Mouse (Mus musculus): ENCODE measurements around the gene Cnr2. TPM values are rescaled to one million over a fixed set of nuclear protein-coding genes. Genes with fewer than 3 reads are reported as not detected.

Gene Cnr2
- total and polyA plus RNA-seq, 2 experiments = 2.1 to 3.0 TPM

- 22% methylated on average over 6 of the region's 6 CpGs for WGBS
- Histone ChIP-seq H3K79me2 (ENCODE audit: control insufficient read depth, insufficient read depth, low read length) (peaks cover 8% of the 10 kb centered on the region; the same call in 1 of the 2 replicates), H3K4me3 (ENCODE audit: insufficient read depth, low read depth, low read length) (no peak overlapping the region), H3K27me3 (ENCODE audit: control insufficient read depth, insufficient read depth, low read length) (no peaks in the 10 kb centered on the region), H3K4me1 (ENCODE audit: control insufficient read depth, insufficient read depth, low read length) (peaks cover 26% of the 10 kb centered on the region), H3K27ac (replicated peaks; ENCODE audit: insufficient read depth, low read depth, low read length) (no peak overlapping the region), H3K36me3 (ENCODE audit: control insufficient read depth, insufficient read depth, low read length) (peaks cover 4% of the 10 kb centered on the region; the same call in 1 of the 2 replicates), H3K9ac (ENCODE audit: low read depth, low read length) (no peak overlapping the region)
- TF ChIP-seq CTCF (IDR thresholded peaks at IDR 0.05; ENCODE audit: low read depth, low read length) = no peak
- no peak for TF ChIP-seq POLR2A (IDR thresholded peaks at IDR 0.05; ENCODE audit: extremely low read depth, insufficient read depth, low read length)
- DNase-seq (ENCODE audit: extremely low read depth, low read depth, low spot score) = peak; percentile 63
Observed at GRCm38 (mm10) chr4:135949911-135950310, 54.7 kb downstream of the Cnr2 start.

- H3K27ac ChIP-seq (replicated peaks; ENCODE audit: insufficient read depth, low read depth, low read length) = no peak overlapping the region
- no peak overlapping the region for H3K4me3 ChIP-seq (ENCODE audit: insufficient read depth, low read depth, low read length)
Observed at GRCm38 (mm10) chr4:135950365-135950764, 55.2 kb downstream of the Cnr2 start.

DNA sequence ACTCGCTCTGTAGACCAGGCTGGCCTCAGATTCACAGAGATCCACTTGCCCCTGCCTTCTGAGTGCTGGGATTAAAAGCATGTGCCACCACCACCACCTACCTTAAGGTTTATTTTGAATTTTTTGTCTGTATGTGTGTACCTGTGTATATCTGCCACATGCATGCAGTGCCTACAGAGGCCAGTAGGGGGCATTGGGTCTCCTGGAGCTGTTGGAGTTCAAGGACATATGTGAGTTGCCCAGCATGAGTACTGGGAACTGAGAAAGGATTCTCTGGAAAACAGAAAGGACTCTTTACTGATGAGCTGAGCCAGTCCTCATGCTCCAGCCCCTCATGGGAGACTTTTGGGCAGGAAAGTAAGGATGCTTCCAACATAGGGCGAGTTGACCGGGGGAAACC, 56.3 kb downstream of the Cnr2 start:
- H3K27me3 ChIP-seq (ENCODE audit: control insufficient read depth, insufficient read depth, low read length) = no peaks in the 10 kb centered on the region
- H3K9ac ChIP-seq (ENCODE audit: low read depth, low read length) = no peak overlapping the region
- 98% methylated on average over 3 of the region's 3 CpGs for WGBS
- TF ChIP-seq POLR2A (IDR thresholded peaks at IDR 0.05; ENCODE audit: extremely low read depth, insufficient read depth, low read length) (no peak), CTCF (IDR thresholded peaks at IDR 0.05; ENCODE audit: low read depth, low read length) (peak; percentile 36; the same call in 1 of the 2 replicates)
- peaks cover 34% of the 10 kb centered on the region for H3K4me1 ChIP-seq (ENCODE audit: control insufficient read depth, insufficient read depth, low read length)
- peaks cover 7% of the 10 kb centered on the region; the same call in 1 of the 2 replicates for H3K79me2 ChIP-seq (ENCODE audit: control insufficient read depth, insufficient read depth, low read length)
- H3K4me3 ChIP-seq (ENCODE audit: insufficient read depth, low read depth, low read length) = no peak overlapping the region
- H3K36me3 ChIP-seq (ENCODE audit: control insufficient read depth, insufficient read depth, low read length) = peaks cover 4% of the 10 kb centered on the region; the same call in 1 of the 2 replicates
- DNase-seq (ENCODE audit: extremely low read depth, low read depth, low spot score) = no peak
- H3K27ac ChIP-seq (replicated peaks; ENCODE audit: insufficient read depth, low read depth, low read length) = no peak overlapping the region

More at GRCm38 (mm10) chr4:135950365-135950764, 55.2 kb downstream of the Cnr2 start:
- H3K9ac ChIP-seq (ENCODE audit: low read depth, low read length) = no peak overlapping the region
- H3K36me3 ChIP-seq (ENCODE audit: control insufficient read depth, insufficient read depth, low read length) = peaks cover 4% of the 10 kb centered on the region; the same call in 1 of the 2 replicates
- peaks cover 27% of the 10 kb centered on the region for H3K4me1 ChIP-seq (ENCODE audit: control insufficient read depth, insufficient read depth, low read length)
- TF ChIP-seq CTCF (IDR thresholded peaks at IDR 0.05; ENCODE audit: low read depth, low read length) (no peak), POLR2A (IDR thresholded peaks at IDR 0.05; ENCODE audit: extremely low read depth, insufficient read depth, low read length) (no peak)
- no peak for DNase-seq (ENCODE audit: extremely low read depth, low read depth, low spot score)
- no peaks in the 10 kb centered on the region for H3K27me3 ChIP-seq (ENCODE audit: control insufficient read depth, insufficient read depth, low read length)
- WGBS = 44% methylated on average over 6 of the region's 6 CpGs
- peaks cover 8% of the 10 kb centered on the region; the same call in 1 of the 2 replicates for H3K79me2 ChIP-seq (ENCODE audit: control insufficient read depth, insufficient read depth, low read length)

- Histone ChIP-seq H3K27me3 (ENCODE audit: control insufficient read depth, insufficient read depth, low read length) (no peaks in the 10 kb centered on the region), H3K79me2 (ENCODE audit: control insufficient read depth, insufficient read depth, low read length) (peaks cover 2% of the 10 kb centered on the region; the same call in 1 of the 2 replicates), H3K9ac (ENCODE audit: low read depth, low read length) (no peak overlapping the region), H3K4me3 (ENCODE audit: insufficient read depth, low read depth, low read length) (no peak overlapping the region), H3K4me1 (ENCODE audit: control insufficient read depth, insufficient read depth, low read length) (peaks cover 41% of the 10 kb centered on the region), H3K27ac (replicated peaks; ENCODE audit: insufficient read depth, low read depth, low read length) (no peak overlapping the region), H3K36me3 (ENCODE audit: control insufficient read depth, insufficient read depth, low read length) (peaks cover 4% of the 10 kb centered on the region; the same call in 1 of the 2 replicates)
- no peak for DNase-seq (ENCODE audit: extremely low read depth, low read depth, low spot score)
- TF ChIP-seq POLR2A (IDR thresholded peaks at IDR 0.05; ENCODE audit: extremely low read depth, insufficient read depth, low read length) (no peak), CTCF (IDR thresholded peaks at IDR 0.05; ENCODE audit: low read depth, low read length) (no peak)
- 77% methylated on average over 3 of the region's 3 CpGs for WGBS
Observed at GRCm38 (mm10) chr4:135953179-135953578, 58.0 kb downstream of the Cnr2 start.

DNA sequence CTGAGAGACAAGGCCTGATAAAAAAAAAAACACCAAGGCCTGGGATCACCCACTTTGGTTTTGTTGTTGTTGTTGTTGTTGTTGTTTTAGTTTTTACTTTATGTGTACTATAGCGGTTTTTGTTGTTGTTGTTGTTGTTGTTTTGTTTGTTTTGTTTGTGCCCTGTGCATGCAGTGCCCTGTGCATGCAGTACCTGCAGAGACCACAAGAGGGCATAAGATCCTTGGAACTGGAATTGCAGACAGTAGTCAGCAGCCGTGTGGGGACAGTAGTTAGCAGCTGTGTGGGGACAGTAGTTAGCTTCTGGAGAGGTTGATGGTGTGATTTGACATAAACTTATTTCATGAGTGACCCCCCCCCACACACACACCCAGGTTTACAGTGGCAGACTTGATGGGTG, 59.0 kb downstream of the Cnr2 start:
- no peak overlapping the region for H3K9ac ChIP-seq (ENCODE audit: low read depth, low read length)
- peak; percentile 66 for DNase-seq (ENCODE audit: extremely low read depth, low read depth, low spot score)
- no peaks in the 10 kb centered on the region for H3K27me3 ChIP-seq (ENCODE audit: control insufficient read depth, insufficient read depth, low read length)
- TF ChIP-seq CTCF (IDR thresholded peaks at IDR 0.05; ENCODE audit: low read depth, low read length) (peak; percentile 84), POLR2A (IDR thresholded peaks at IDR 0.05; ENCODE audit: extremely low read depth, insufficient read depth, low read length) (no peak)
- 9% methylated on average over 2 of the region's 2 CpGs for WGBS
- H3K27ac ChIP-seq (replicated peaks; ENCODE audit: insufficient read depth, low read depth, low read length) = no peak overlapping the region
- H3K79me2 ChIP-seq (ENCODE audit: control insufficient read depth, insufficient read depth, low read length) = no peaks in the 10 kb centered on the region; the same call in 1 of the 2 replicates
- H3K4me1 ChIP-seq (ENCODE audit: control insufficient read depth, insufficient read depth, low read length) = peaks cover 41% of the 10 kb centered on the region
- H3K36me3 ChIP-seq (ENCODE audit: control insufficient read depth, insufficient read depth, low read length) = peaks cover 4% of the 10 kb centered on the region; the same call in 1 of the 2 replicates
- H3K4me3 ChIP-seq (ENCODE audit: insufficient read depth, low read depth, low read length) = no peak overlapping the region

GRCm38 (mm10) chr4:135955886-135956285, 60.7 kb downstream of the Cnr2 start:
- Histone ChIP-seq H3K79me2 (ENCODE audit: control insufficient read depth, insufficient read depth, low read length) (no peaks in the 10 kb centered on the region), H3K27me3 (ENCODE audit: control insufficient read depth, insufficient read depth, low read length) (no peaks in the 10 kb centered on the region), H3K36me3 (ENCODE audit: control insufficient read depth, insufficient read depth, low read length) (peaks cover 4% of the 10 kb centered on the region; the same call in 1 of the 2 replicates), H3K4me1 (ENCODE audit: control insufficient read depth, insufficient read depth, low read length) (peaks cover 37% of the 10 kb centered on the region), H3K4me3 (ENCODE audit: insufficient read depth, low read depth, low read length) (no peak overlapping the region), H3K9ac (ENCODE audit: low read depth, low read length) (peak overlapping the region; percentile 53), H3K27ac (replicated peaks; ENCODE audit: insufficient read depth, low read depth, low read length) (peak overlapping the region; percentile 80)
- DNase-seq (ENCODE audit: extremely low read depth, low read depth, low spot score) = peak; percentile 93
- TF ChIP-seq POLR2A (IDR thresholded peaks at IDR 0.05; ENCODE audit: extremely low read depth, insufficient read depth, low read length) (no peak), CTCF (IDR thresholded peaks at IDR 0.05; ENCODE audit: low read depth, low read length) (no peak)
- 23% methylated on average over 9 of the region's 9 CpGs for WGBS

All from liver, adult 2 months (tissue).